Mouse (Mus musculus): Measurements from ENCODE around the gene Nudc. TPM values are rescaled to one million over a fixed set of nuclear protein-coding genes. Genes with fewer than 3 reads are reported as not detected.

The Nudc gene
- polyA plus RNA-seq, 1 experiment from 2014 or later, result 288 TPM

GRCm38 (mm10) chr4:133498160-133498724 is 47.6 kb downstream of the Nudc start, which contains the start of gene Trnp1:
Trnp1 (minus strand) TSS chr4:133498550.
- Histone ChIP-seq H3K9me3 (no peaks in the 10 kb centered on the region), H3K36me3 (no peaks in the 10 kb centered on the region), H3K9ac (peak within 1 kb of the TSS; percentile 46), H3K27me3 (replicated peaks) (peaks cover 68% of the 10 kb centered on the region), H3K4me1 (replicated peaks) (peaks cover 24% of the 10 kb centered on the region), H3K4me2 (replicated peaks) (peak within 1 kb of the TSS; percentile 96), H3K4me3 (replicated peaks) (peak within 1 kb of the TSS; percentile 53), H3K27ac (no peak within 1 kb of the TSS)
- under 1% methylated on average over 46 of the region's 53 CpGs for WGBS
- peak; percentile 90 for ATAC-seq

GRCm38 (mm10) chr4:133497461-133498159 is 48.2 kb downstream of the Nudc start:
- peak; percentile 59 for ATAC-seq
- Histone ChIP-seq H3K27me3 (replicated peaks) (peaks cover 68% of the 10 kb centered on the region), H3K27ac (no peak overlapping the region)

GRCm38 (mm10) chr4:133496738-133497445 is 48.9 kb downstream of the Nudc start:
- H3K36me3 ChIP-seq, result no peaks in the 10 kb centered on the region
- peaks cover 24% of the 10 kb centered on the region for H3K4me1 ChIP-seq (replicated peaks)
- peaks cover 66% of the 10 kb centered on the region for H3K27me3 ChIP-seq (replicated peaks)
- 30% methylated on average over 6 of the region's 6 CpGs for WGBS
- no peak overlapping the region for H3K27ac ChIP-seq
- H3K4me3 ChIP-seq (replicated peaks), result peak overlapping the region; percentile 53; the same call in 1 of the 2 replicates
- no peaks in the 10 kb centered on the region for H3K9me3 ChIP-seq
- ATAC-seq, result no peak
- H3K9ac ChIP-seq, result no peak overlapping the region
- peak overlapping the region; percentile 96 for H3K4me2 ChIP-seq (replicated peaks)

More at GRCm38 (mm10) chr4:133497461-133498159, 48.2 kb downstream of the Nudc start:
- peak overlapping the region; percentile 46 for H3K9ac ChIP-seq
- no peaks in the 10 kb centered on the region for H3K36me3 ChIP-seq
- H3K4me3 ChIP-seq (replicated peaks), result peak overlapping the region; percentile 53
- no peaks in the 10 kb centered on the region for H3K9me3 ChIP-seq
- H3K4me2 ChIP-seq (replicated peaks), result peak overlapping the region; percentile 96
- H3K4me1 ChIP-seq (replicated peaks), result peaks cover 24% of the 10 kb centered on the region
- under 1% methylated on average over 69 of the region's 70 CpGs for WGBS

- Histone ChIP-seq H3K9ac (no peak overlapping the region), H3K4me1 (replicated peaks) (peaks cover 24% of the 10 kb centered on the region), H3K27ac (no peak overlapping the region), H3K9me3 (no peaks in the 10 kb centered on the region), H3K4me2 (replicated peaks) (no peak overlapping the region), H3K36me3 (no peaks in the 10 kb centered on the region), H3K4me3 (replicated peaks) (no peak overlapping the region), H3K27me3 (replicated peaks) (peaks cover 59% of the 10 kb centered on the region)
- WGBS, result 34% methylated on average over 7 of the region's 7 CpGs
- no peak for ATAC-seq
Observed at GRCm38 (mm10) chr4:133495711-133496110, 50.1 kb downstream of the Nudc start.

- no peak overlapping the region for H3K27ac ChIP-seq
- no peak overlapping the region for H3K9ac ChIP-seq
- no peak overlapping the region for H3K4me3 ChIP-seq (replicated peaks)
- peaks cover 52% of the 10 kb centered on the region for H3K27me3 ChIP-seq (replicated peaks)
- WGBS, result 73% methylated on average over 4 of the region's 4 CpGs
- no peak for ATAC-seq
- 0 out of 2 replicates have a peak overlapping the region, but pooled peaks have one; percentile 66 for H3K4me2 ChIP-seq (replicated peaks)
- H3K4me1 ChIP-seq (replicated peaks), result peaks cover 24% of the 10 kb centered on the region
- H3K36me3 ChIP-seq, result no peaks in the 10 kb centered on the region
- H3K9me3 ChIP-seq, result no peaks in the 10 kb centered on the region
Observed at GRCm38 (mm10) chr4:133494867-133495266, 50.9 kb downstream of the Nudc start.

- Histone ChIP-seq H3K4me2 (replicated peaks) (peak overlapping the region; percentile 66), H3K4me1 (replicated peaks) (peaks cover 28% of the 10 kb centered on the region), H3K4me3 (replicated peaks) (peak overlapping the region; percentile 36), H3K9ac (no peak overlapping the region), H3K36me3 (no peaks in the 10 kb centered on the region), H3K27ac (0 out of 2 replicates have a peak overlapping the region, but pooled peaks have one; percentile 13), H3K27me3 (replicated peaks) (peaks cover 48% of the 10 kb centered on the region), H3K9me3 (no peaks in the 10 kb centered on the region)
- ATAC-seq, result peak; percentile 58; the same call in 1 of the 2 replicates
- WGBS, result under 1% methylated on average over 12 of the region's 12 CpGs
Observed at GRCm38 (mm10) chr4:133494432-133494831, 51.4 kb downstream of the Nudc start.

- H3K4me1 ChIP-seq (replicated peaks), result peaks cover 30% of the 10 kb centered on the region
- ATAC-seq, result no peak
- H3K4me2 ChIP-seq (replicated peaks), result peak overlapping the region; percentile 66
- H3K9ac ChIP-seq, result no peak overlapping the region
- no peaks in the 10 kb centered on the region for H3K9me3 ChIP-seq
- H3K27me3 ChIP-seq (replicated peaks), result peaks cover 42% of the 10 kb centered on the region
- WGBS, result 16% methylated on average over 10 of the region's 12 CpGs
- H3K4me3 ChIP-seq (replicated peaks), result peak overlapping the region; percentile 36
- no peaks in the 10 kb centered on the region for H3K36me3 ChIP-seq
- H3K27ac ChIP-seq, result 0 out of 2 replicates have a peak overlapping the region, but pooled peaks have one; percentile 13
Observed at GRCm38 (mm10) chr4:133493895-133494294, 51.9 kb downstream of the Nudc start.

- no peak overlapping the region for H3K4me3 ChIP-seq (replicated peaks)
- H3K9ac ChIP-seq, result no peak overlapping the region
- H3K4me1 ChIP-seq (replicated peaks), result peaks cover 18% of the 10 kb centered on the region
- no peak overlapping the region for H3K27ac ChIP-seq
- ATAC-seq, result no peak
- H3K9me3 ChIP-seq, result no peaks in the 10 kb centered on the region
- peaks cover 21% of the 10 kb centered on the region for H3K27me3 ChIP-seq (replicated peaks)
- H3K4me2 ChIP-seq (replicated peaks), result no peak overlapping the region
- 29% methylated on average over 10 of the region's 10 CpGs for WGBS
- no peaks in the 10 kb centered on the region for H3K36me3 ChIP-seq
Observed at GRCm38 (mm10) chr4:133491800-133492199, 54.0 kb downstream of the Nudc start.

- peak overlapping the region; percentile 44; the same call in 1 of the 2 replicates for H3K27ac ChIP-seq
- no peaks in the 10 kb centered on the region for H3K36me3 ChIP-seq
- H3K9ac ChIP-seq, result no peak overlapping the region
- no peaks in the 10 kb centered on the region for H3K9me3 ChIP-seq
- 69% methylated on average over 4 of the region's 4 CpGs for WGBS
- H3K4me3 ChIP-seq (replicated peaks), result no peak overlapping the region
- no peaks in the 10 kb centered on the region; the same call in 1 of the 2 replicates for H3K27me3 ChIP-seq (replicated peaks)
- H3K4me2 ChIP-seq (replicated peaks), result no peak overlapping the region
- peaks cover 18% of the 10 kb centered on the region for H3K4me1 ChIP-seq (replicated peaks)
- 0 out of 2 replicates have a peak, but pooled peaks have one; percentile 14 for ATAC-seq
Observed at GRCm38 (mm10) chr4:133489489-133490245, 56.1 kb downstream of the Nudc start.

- Histone ChIP-seq H3K9me3 (no peaks in the 10 kb centered on the region), H3K9ac (no peak overlapping the region), H3K27me3 (replicated peaks) (no peaks in the 10 kb centered on the region), H3K27ac (peak overlapping the region; percentile 54; the same call in 1 of the 2 replicates), H3K4me1 (replicated peaks) (peaks cover 19% of the 10 kb centered on the region), H3K4me3 (replicated peaks) (no peak overlapping the region), H3K36me3 (no peaks in the 10 kb centered on the region), H3K4me2 (replicated peaks) (no peak overlapping the region)
- ATAC-seq, result peak; percentile 68
- 73% methylated on average over 20 of the region's 20 CpGs for WGBS
Observed at GRCm38 (mm10) chr4:133488619-133489392, 57.0 kb downstream of the Nudc start.

- no peak overlapping the region for H3K27ac ChIP-seq
- H3K4me1 ChIP-seq (replicated peaks), result peaks cover 20% of the 10 kb centered on the region
- no peaks in the 10 kb centered on the region for H3K9me3 ChIP-seq
- no peak for ATAC-seq
- peaks cover 5% of the 10 kb centered on the region for H3K27me3 ChIP-seq (replicated peaks)
- no peaks in the 10 kb centered on the region for H3K36me3 ChIP-seq
- no peak overlapping the region for H3K9ac ChIP-seq
- H3K4me3 ChIP-seq (replicated peaks), result no peak overlapping the region
- WGBS, result 93% methylated on average over 26 of the region's 26 CpGs
- H3K4me2 ChIP-seq (replicated peaks), result no peak overlapping the region
Observed at GRCm38 (mm10) chr4:133486673-133487357, 59.0 kb downstream of the Nudc start.
